Mouse (Mus musculus): ENCODE results near the gene Myh9.
A peak's percentile ranks its signal among the peaks of the same experiment; 100 is the strongest.
"Not testable (repeated sequence)": the region's sequence is repeated elsewhere in the genome, so short reads cannot be mapped to it uniquely, and the experiment has no call there.

Myh9 gene

GRCm38 (mm10) chr15:77843494-77844041, 1.6 kb upstream of the Myh9 start:
- not testable (repeated sequence) for DNase-seq (ENCODE audit: low spot score in 2 of 2)

GRCm38 (mm10) chr15:77843046-77843445, 1.1 kb upstream of the Myh9 start:
- no peak for DNase-seq (ENCODE audit: low spot score in 2 of 2)

GRCm38 (mm10) chr15:77841361-77842046, 471 bp downstream of the Myh9 start:
- DNase-seq (ENCODE audit: low spot score in 2 of 2) = peak; percentile 58 to 73

- no peak for DNase-seq (ENCODE audit: low spot score in 2 of 2)
These were observed 1.3 kb downstream of the Myh9 start for GRCm38 (mm10) chr15:77840450-77841360.

GRCm38 (mm10) chr15:77839529-77840286, 2.3 kb downstream of the Myh9 start:
- no peak for DNase-seq (ENCODE audit: low spot score in 2 of 2)

- DNase-seq (ENCODE audit: low spot score in 2 of 2) = no peak
These were observed 3.2 kb downstream of the Myh9 start for GRCm38 (mm10) chr15:77838530-77839387.

- DNase-seq (ENCODE audit: low spot score in 2 of 2) = no peak
These were observed 4.4 kb downstream of the Myh9 start for GRCm38 (mm10) chr15:77837444-77838117.

GRCm38 (mm10) chr15:77836692-77837443, 5.1 kb downstream of the Myh9 start:
- DNase-seq (ENCODE audit: low spot score in 2 of 2) = no peak

GRCm38 (mm10) chr15:77835930-77836653, 5.9 kb downstream of the Myh9 start:
- DNase-seq (ENCODE audit: low spot score in 2 of 2) = peak in 1 of 2 experiments; percentile 69

- DNase-seq (ENCODE audit: low spot score in 2 of 2) = no peak
These were observed 7.4 kb downstream of the Myh9 start for GRCm38 (mm10) chr15:77834336-77835268.

GRCm38 (mm10) chr15:77833731-77834130, 8.2 kb downstream of the Myh9 start:
- DNase-seq (ENCODE audit: low spot score in 2 of 2) = no peak

GRCm38 (mm10) chr15:77833083-77833482, 8.9 kb downstream of the Myh9 start:
- no peak for DNase-seq (ENCODE audit: low spot score in 2 of 2)

- no peak for DNase-seq (ENCODE audit: low spot score in 2 of 2)
These were observed 9.5 kb downstream of the Myh9 start for GRCm38 (mm10) chr15:77832458-77832904.

- DNase-seq (ENCODE audit: low spot score in 2 of 2) = no peak
These were observed 10.1 kb downstream of the Myh9 start for GRCm38 (mm10) chr15:77831754-77832457.

- peak in 1 of 2 experiments; percentile 57 for DNase-seq (ENCODE audit: low spot score in 2 of 2)
These were observed 10.8 kb downstream of the Myh9 start for GRCm38 (mm10) chr15:77831138-77831579.

GRCm38 (mm10) chr15:77830481-77831137, 11.4 kb downstream of the Myh9 start:
- no peak for DNase-seq (ENCODE audit: low spot score in 2 of 2)

All from urinary bladder, postnatal 4 days (tissue).